Mouse (Mus musculus) frontal cortex, postnatal 36 days (tissue): ENCODE measurements at regions not wholly inside any gene's neighbourhood (a gene's known extent, or its start where the extent isn't known, plus 50 kb on each side); places are given as distances from the start of the nearest gene placed in this dataset.

Experiments
- DNase-seq, 2 experiments: peaks; one replicate each; pipeline ENCODE4 v3.0.0; 2022; ENCODE audit warnings: low spot score in 2 of 2

- no peak for DNase-seq
Observed at GRCm38 (mm10) chr4:91596619-91597018, 196.0 kb upstream of the Elavl2 start.

DNA sequence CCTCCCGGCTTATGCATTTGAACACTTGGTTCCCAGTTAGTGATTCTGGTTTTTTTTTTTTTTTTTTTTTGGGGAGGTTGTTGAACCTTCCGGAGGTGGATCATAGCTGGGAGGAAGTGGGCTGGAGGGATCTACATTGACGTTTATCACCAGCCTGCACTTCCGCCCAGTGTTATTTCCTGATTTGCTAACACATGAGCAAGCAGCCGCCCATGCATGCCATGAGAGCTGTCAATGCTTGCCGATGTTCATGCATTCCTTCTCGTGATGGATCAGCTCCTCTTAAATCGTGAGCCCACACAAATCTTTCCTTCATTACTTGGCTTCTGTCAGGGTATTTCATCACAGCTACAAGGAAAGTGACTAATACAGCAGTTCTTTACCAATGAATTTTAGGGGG is 195.2 kb upstream of the Elavl2 start:
- DNase-seq, result no peak

DNA sequence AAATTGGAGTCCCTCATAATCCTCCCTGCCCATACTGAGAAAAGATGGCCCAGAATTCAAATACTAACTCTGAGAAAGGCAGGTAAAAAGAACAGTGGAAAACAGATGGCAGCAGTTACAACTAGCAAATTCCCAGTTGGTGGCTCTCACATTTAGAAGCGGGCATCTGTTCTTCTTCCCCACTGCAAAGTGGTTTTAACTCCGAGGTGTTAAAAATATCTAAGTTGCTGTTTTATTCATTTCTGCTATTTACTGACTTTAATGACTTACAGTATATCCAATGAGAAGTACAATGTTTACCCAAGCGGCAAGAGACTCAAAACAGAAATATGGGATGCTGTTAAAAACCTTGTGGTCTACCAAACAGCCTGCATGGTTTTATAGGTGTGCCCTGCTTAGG is 189.2 kb upstream of the Elavl2 start:
- DNase-seq, result peak; percentile 13 to 70

DNA sequence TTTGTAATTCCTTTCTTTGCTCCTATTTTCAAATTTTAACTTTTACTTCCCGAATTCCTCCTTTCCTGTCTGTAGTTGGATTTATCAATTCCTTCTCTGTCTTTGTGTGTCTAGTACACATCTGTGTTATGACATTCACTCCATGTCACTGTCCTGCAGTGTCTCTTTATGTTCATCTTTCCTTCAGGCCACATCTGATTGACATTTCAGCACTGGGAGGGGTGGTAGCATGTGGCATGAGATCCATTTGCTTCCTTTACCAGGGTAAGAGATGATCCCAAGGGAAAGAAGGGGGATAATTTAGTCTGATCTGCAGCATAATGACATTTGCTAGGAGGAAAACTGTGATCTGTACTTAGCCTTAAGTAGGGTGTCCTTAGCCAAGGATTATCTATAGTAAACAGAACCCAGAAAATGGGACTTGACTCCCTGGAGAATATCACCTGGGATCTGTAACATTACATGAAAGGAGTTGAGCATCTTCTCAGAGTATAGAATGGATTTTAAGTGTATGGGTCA is 187.0 kb upstream of the Elavl2 start:
- DNase-seq, result no peak

DNA sequence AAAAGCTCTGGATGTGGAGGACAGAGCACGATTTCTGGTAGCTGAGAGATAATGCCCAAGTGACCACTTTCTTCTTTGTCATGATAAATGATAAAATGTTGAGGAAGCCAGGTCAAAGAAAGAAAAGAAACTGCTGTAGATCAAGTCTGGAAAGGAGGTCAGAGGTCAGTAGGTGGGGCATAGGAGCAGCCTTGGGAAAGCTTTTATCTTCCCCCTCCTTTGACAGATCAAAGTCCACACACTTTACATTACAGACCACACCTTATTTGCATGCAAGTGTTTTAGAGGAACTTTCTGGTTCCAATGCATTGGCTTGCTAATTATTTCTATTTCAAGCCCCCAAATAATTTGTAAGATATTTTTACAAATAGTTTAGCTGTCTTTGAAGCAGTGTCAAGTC is 182.4 kb upstream of the Elavl2 start:
- no peak for DNase-seq

- no peak for DNase-seq
Observed at GRCm38 (mm10) chr4:91557452-91557851, 156.9 kb upstream of the Elavl2 start.

- no peak for DNase-seq
Observed at GRCm38 (mm10) chr4:91556959-91557358, 156.4 kb upstream of the Elavl2 start.

DNA sequence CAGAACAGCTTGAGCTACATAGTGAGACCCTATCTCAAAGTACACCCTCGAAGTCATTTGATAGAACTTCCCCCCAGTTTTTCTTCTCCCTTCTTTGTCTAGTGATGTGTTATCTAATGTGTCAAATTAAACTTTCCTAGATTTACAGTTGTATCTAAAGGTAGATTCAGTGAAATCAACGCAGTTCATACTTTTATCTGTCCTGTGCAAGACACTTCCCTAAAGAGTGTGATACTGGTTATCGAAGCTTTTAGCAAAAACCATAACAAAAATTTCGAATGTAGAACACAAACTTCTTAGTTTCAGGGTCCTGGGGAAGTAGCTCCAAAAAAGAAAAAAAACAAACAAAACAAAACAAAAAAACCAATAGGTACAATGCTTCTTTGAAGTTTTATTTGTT is 123.8 kb upstream of the Elavl2 start:
- DNase-seq, result no peak

GRCm38 (mm10) chr4:91511543-91511942 is 111.0 kb upstream of the Elavl2 start:
- DNase-seq, result no peak

DNA sequence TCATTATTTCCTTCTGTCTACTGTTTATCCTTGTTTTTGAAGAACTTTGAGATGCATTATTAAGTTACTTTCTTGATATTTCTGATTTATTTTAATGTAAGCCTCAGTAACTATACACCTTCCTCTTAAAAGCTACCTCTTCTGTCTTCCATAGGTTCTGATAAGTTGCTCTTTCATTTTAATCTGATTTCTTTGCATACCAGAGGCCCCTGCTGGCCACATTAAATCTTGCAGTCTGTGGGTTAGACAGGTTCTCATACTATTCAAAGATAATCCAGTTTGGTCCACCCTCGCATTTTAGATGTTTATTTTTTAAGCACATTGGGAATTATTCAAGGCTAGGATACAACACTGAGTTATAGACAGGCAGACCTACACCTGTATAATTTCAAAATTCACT is 109.4 kb upstream of the Elavl2 start:
- DNase-seq, result no peak

DNA sequence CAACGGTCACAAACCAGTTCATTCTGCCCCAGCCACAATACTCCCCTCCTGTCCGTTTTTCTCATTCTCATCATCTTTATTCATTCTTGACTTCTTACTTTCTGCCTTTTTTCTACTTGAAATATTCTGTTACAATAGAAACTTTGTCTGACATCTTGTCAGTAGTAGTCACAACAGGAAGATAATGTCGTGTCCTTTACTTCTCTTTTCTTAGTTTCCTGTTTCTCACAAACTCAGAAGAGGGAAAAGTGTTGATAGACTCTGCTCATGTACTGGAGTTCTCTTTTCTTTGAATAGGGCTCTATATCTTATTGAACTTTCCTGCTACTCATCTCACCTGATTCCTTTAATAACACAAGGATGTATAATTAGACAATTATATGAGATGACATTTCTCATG is 102.7 kb upstream of the Elavl2 start:
- no peak for DNase-seq

- no peak for DNase-seq
Observed at GRCm38 (mm10) chr4:91481863-91482475, 81.4 kb upstream of the Elavl2 start.
